Mouse (Mus musculus) thymus, adult 2 months (tissue): ENCODE data around the gene Ift43. TPM values are rescaled to one million over a fixed set of nuclear protein-coding genes. Genes with fewer than 3 reads are reported as not detected.

Source experiments
- DNase-seq: peaks from one replicate; pipeline ENCODE4 v3.0.0; 2021
- H3K27ac ChIP-seq: fragments of 200-500 bp; 2 replicates; pipeline ENCODE4 v1.5.1; 2012; ENCODE audit warnings: low read length, control low read depth; ENCODE audit not compliant: control insufficient read depth, insufficient read depth
- H3K27me3 ChIP-seq: fragments of 200-500 bp; 2 replicates; pipeline ENCODE4 v1.6.1; 2012; ENCODE audit warnings: mild to moderate bottlenecking, low read length, moderate library complexity, mixed read lengths; ENCODE audit not compliant: control insufficient read depth, insufficient read depth
- H3K36me3 ChIP-seq: fragments of 200-500 bp; 2 replicates; pipeline ENCODE4 v1.6.1; 2012; ENCODE audit warnings: mild to moderate bottlenecking, low read length, moderate library complexity; ENCODE audit not compliant: control insufficient read depth, insufficient read depth
- H3K4me1 ChIP-seq: fragments of 200-500 bp; replicated peaks from 2 replicates; pipeline ENCODE4 v1.6.1; 2012; ENCODE audit warnings: low read length; ENCODE audit not compliant: control insufficient read depth, insufficient read depth
- H3K4me3 ChIP-seq: fragments of 200-500 bp; 2 replicates; pipeline ENCODE4 v1.5.1; 2012; ENCODE audit warnings: mild to moderate bottlenecking, low read length, control low read depth, moderate library complexity; ENCODE audit not compliant: control insufficient read depth, insufficient read depth
- CTCF ChIP-seq: fragments of 200-500 bp; IDR thresholded peaks from 2 replicates; pipeline ENCODE4 v1.5.1; 2012; ENCODE audit warnings: mild to moderate bottlenecking, control low read depth, low read length, moderate library complexity, borderline replicate concordance; ENCODE audit not compliant: control insufficient read depth, poor library complexity, insufficient read depth; ENCODE audit errors: extremely low read depth
- POLR2A ChIP-seq: fragments of 200-500 bp; IDR thresholded peaks from 2 replicates; pipeline ENCODE4 v1.6.1; 2012; ENCODE audit warnings: mild to moderate bottlenecking, low read length, control low read depth, moderate library complexity; ENCODE audit not compliant: control insufficient read depth, poor library complexity, insufficient read depth; ENCODE audit errors: extremely low read depth
- WGBS: fragments of 180-500 bp; shearing (Covaris S2); methylation state at CpG from one replicate; pipeline ENCODE4 v1.1.7; 2018; 5-methylcytosine and 5-hydroxymethylcytosine counted together
- polyA plus RNA-seq: library from polyadenylated mRNA; depleted of rRNA; stranded (reverse); fragments of >200 nt; gene quantifications from 2 replicates; pipeline ENCODE4 v1.2.3, GENCODE M21; 2012

The Ift43 gene
- polyA plus RNA-seq, 1 experiment, result 4.7 TPM

DNA sequence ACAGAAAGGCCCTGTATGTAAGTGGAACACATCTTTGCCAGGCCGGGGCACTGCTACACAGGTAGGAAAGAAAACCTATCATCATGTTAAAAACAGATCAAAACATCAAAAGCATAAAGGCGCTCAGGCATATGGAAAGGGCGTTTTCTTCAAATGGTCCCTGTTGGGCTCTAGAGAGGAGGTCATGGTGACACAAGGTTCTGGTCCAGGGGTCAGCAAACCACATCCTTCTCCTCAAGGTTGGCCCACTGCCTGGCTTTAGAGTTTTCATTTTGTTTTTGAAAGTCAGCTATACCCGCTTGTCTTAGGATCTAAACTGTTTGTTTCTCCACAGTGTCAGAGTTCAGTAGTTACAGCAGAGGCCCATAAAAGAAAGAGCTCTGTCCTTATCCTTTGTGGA is 27.2 kb downstream of the Ift43 start:
- no peak for DNase-seq
- 87% methylated on average over 4 of the region's 4 CpGs for WGBS
- Histone ChIP-seq H3K36me3 (no peaks in the 10 kb centered on the region), H3K4me1 (no peaks in the 10 kb centered on the region), H3K27ac (no peak overlapping the region), H3K27me3 (no peaks in the 10 kb centered on the region), H3K4me3 (no peak overlapping the region)
- no peak for TF ChIP-seq POLR2A
- no peak for TF ChIP-seq CTCF

GRCm38 (mm10) chr12:86110637-86111036 is 28.3 kb downstream of the Ift43 start:
- Histone ChIP-seq H3K4me1 (no peaks in the 10 kb centered on the region), H3K36me3 (no peaks in the 10 kb centered on the region), H3K4me3 (no peak overlapping the region), H3K27ac (no peak overlapping the region), H3K27me3 (no peaks in the 10 kb centered on the region)
- no peak for TF ChIP-seq CTCF
- no peak for TF ChIP-seq POLR2A
- DNase-seq, result peak; percentile 39
- 99% methylated on average over 2 of the region's 2 CpGs for WGBS

DNA sequence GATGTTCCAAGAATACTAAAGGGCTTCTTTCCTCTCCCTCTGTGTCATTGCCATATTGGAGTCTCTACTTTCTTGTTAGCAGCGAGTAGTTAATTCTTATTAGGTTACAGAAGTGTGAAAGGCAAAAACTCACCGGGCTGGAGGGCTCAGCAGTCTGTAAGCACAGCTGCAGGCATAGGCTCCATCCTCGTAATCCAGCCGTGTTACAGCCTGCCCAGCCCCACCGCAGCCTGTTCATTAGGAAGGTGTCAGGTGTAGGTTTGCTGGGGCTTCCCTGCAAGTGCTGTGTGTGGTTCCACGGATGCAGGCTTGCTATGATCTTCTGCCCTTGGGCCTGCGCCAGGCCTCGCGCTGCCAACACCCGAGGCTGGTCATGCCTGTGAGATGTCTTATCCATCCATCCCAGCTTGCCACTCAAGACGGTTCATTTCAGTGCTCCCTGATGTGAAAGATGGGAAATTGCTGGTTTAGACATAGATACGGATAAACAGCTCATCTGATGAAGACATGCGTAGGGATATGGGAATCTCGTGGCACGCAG is 34.0 kb downstream of the Ift43 start:
- Histone ChIP-seq H3K36me3 (no peaks in the 10 kb centered on the region), H3K27me3 (no peaks in the 10 kb centered on the region), H3K4me3 (no peak overlapping the region), H3K4me1 (no peaks in the 10 kb centered on the region), H3K27ac (no peak overlapping the region)
- no peak for DNase-seq
- TF ChIP-seq POLR2A (no peak), CTCF (no peak)
- WGBS, result 90% methylated on average over 15 of the region's 15 CpGs

GRCm38 (mm10) chr12:86124016-86124415 is 41.7 kb downstream of the Ift43 start:
- Histone ChIP-seq H3K4me3 (no peak overlapping the region), H3K36me3 (no peaks in the 10 kb centered on the region), H3K27me3 (no peaks in the 10 kb centered on the region), H3K4me1 (no peaks in the 10 kb centered on the region), H3K27ac (no peak overlapping the region)
- no peak for DNase-seq
- 92% methylated on average over 6 of the region's 6 CpGs for WGBS
- TF ChIP-seq CTCF (no peak), POLR2A (no peak)

DNA sequence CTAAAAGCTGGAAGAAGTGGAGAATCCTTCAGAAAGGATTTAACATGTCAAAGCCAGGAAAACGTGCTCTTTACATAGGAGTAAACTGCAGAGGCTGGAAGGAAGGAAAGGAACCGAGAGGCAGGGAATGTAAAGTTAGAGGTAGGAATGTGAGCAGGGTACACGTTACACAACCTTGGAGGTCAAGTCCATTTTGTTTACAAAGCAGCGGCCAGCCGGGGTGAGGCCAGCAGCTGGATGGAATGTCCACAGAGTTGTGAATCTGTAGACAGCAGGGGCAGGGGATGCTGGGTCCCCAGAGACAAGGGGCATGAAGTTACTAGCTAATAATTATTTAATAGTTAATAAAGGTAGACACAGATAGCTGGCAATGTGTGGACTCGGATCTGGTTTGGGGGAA is 45.8 kb downstream of the Ift43 start:
- Histone ChIP-seq H3K36me3 (no peaks in the 10 kb centered on the region), H3K27me3 (no peaks in the 10 kb centered on the region), H3K4me3 (no peak overlapping the region), H3K27ac (no peak overlapping the region), H3K4me1 (no peaks in the 10 kb centered on the region)
- no peak for TF ChIP-seq POLR2A
- no peak for TF ChIP-seq CTCF
- DNase-seq, result no peak
- WGBS, result 90% methylated on average over 6 of the region's 6 CpGs

- no peak for TF ChIP-seq POLR2A
- TF ChIP-seq CTCF, result no peak
- Histone ChIP-seq H3K4me1 (no peaks in the 10 kb centered on the region), H3K4me3 (no peak overlapping the region), H3K27ac (no peak overlapping the region), H3K36me3 (no peaks in the 10 kb centered on the region), H3K27me3 (no peaks in the 10 kb centered on the region)
- no peak for DNase-seq
- WGBS, result 94% methylated on average over 8 of the region's 8 CpGs
Measured at GRCm38 (mm10) chr12:86129005-86129404, 46.7 kb downstream of the Ift43 start.

- Histone ChIP-seq H3K4me3 (no peak overlapping the region), H3K27ac (no peak overlapping the region), H3K4me1 (no peaks in the 10 kb centered on the region), H3K27me3 (no peaks in the 10 kb centered on the region), H3K36me3 (no peaks in the 10 kb centered on the region)
- no peak for DNase-seq
- WGBS, result 84% methylated on average over 10 of the region's 10 CpGs
- TF ChIP-seq CTCF, result no peak
- no peak for TF ChIP-seq POLR2A
Measured at GRCm38 (mm10) chr12:86129696-86130095, 47.4 kb downstream of the Ift43 start.
